Mouse (Mus musculus) heart, postnatal 4 days (tissue): Measurements from ENCODE around the gene Itih2. TPM values are rescaled to one million over a fixed set of nuclear protein-coding genes. Genes with fewer than 3 reads are reported as not detected.
A peak's percentile ranks its signal among the peaks of the same experiment; 100 is the strongest.

ENCODE experiments used
- DNase-seq: peaks from one replicate; pipeline ENCODE4 v3.0.0; 2021
- total RNA-seq, 2 experiments: library from RNA; stranded (reverse); gene quantifications; 2 replicates each; pipeline ENCODE4 v1.2.3; 2021

Itih2 gene
- under 1 TPM; 0.52 to 0.57 TPM for total RNA-seq

- no peak for DNase-seq
Measured at GRCm38 (mm10) chr2:10131296-10131695, at the start of gene Itih2. Gene Itih2, minus strand, starts transcription at chr2:10131396.

- DNase-seq, result no peak
Measured at GRCm38 (mm10) chr2:10169991-10170390, 38.8 kb upstream of the Itih2 start.

- DNase-seq, result peak; percentile 24
Measured at GRCm38 (mm10) chr2:10168016-10168415, 36.8 kb upstream of the Itih2 start.

GRCm38 (mm10) chr2:10167283-10167682, 36.1 kb upstream of the Itih2 start:
- DNase-seq, result no peak

GRCm38 (mm10) chr2:10166635-10167034, 35.4 kb upstream of the Itih2 start:
- DNase-seq, result no peak

GRCm38 (mm10) chr2:10162011-10162410, 30.8 kb upstream of the Itih2 start:
- DNase-seq, result no peak

GRCm38 (mm10) chr2:10157184-10157583, 26.0 kb upstream of the Itih2 start:
- DNase-seq, result peak; percentile 14

- peak; percentile 55 for DNase-seq
Measured at GRCm38 (mm10) chr2:10153201-10154075, 22.2 kb upstream of the Itih2 start, which contains the start of gene Itih5. Gene Itih5, plus strand, starts transcription at chr2:10153571.

GRCm38 (mm10) chr2:10152590-10152989, 21.4 kb upstream of the Itih2 start:
- DNase-seq, result no peak

- DNase-seq, result peak; percentile 14
Measured at GRCm38 (mm10) chr2:10147176-10147575, 16.0 kb upstream of the Itih2 start.

GRCm38 (mm10) chr2:10145514-10145913, 14.3 kb upstream of the Itih2 start:
- DNase-seq, result no peak

- DNase-seq, result peak; percentile 78
Measured at GRCm38 (mm10) chr2:10142472-10143454, 11.6 kb upstream of the Itih2 start.

GRCm38 (mm10) chr2:10140456-10140855, 9.3 kb upstream of the Itih2 start:
- no peak for DNase-seq

GRCm38 (mm10) chr2:10137320-10137719, 6.1 kb upstream of the Itih2 start:
- DNase-seq, result no peak

GRCm38 (mm10) chr2:10133941-10134340, 2.7 kb upstream of the Itih2 start:
- no peak for DNase-seq

- DNase-seq, result no peak
Measured at GRCm38 (mm10) chr2:10132128-10132527, 932 bp upstream of the Itih2 start.

- DNase-seq, result no peak
Measured at GRCm38 (mm10) chr2:10130341-10130990, 730 bp downstream of the Itih2 start.

GRCm38 (mm10) chr2:10128571-10128970, 2.6 kb downstream of the Itih2 start:
- DNase-seq, result no peak

- no peak for DNase-seq
Measured at GRCm38 (mm10) chr2:10127471-10127870, 3.7 kb downstream of the Itih2 start.

- no peak for DNase-seq
Measured at GRCm38 (mm10) chr2:10126122-10126521, 5.1 kb downstream of the Itih2 start.

- no peak for DNase-seq
Measured at GRCm38 (mm10) chr2:10121826-10122225, 9.4 kb downstream of the Itih2 start.

- DNase-seq, result no peak
Measured at GRCm38 (mm10) chr2:10119276-10119675, 11.9 kb downstream of the Itih2 start.
